Mouse (Mus musculus): ENCODE measurements around the gene Snd1. TPM values are rescaled to one million over a fixed set of nuclear protein-coding genes. Genes with fewer than 3 reads are reported as not detected.

Gene Snd1
- total and polyA plus RNA-seq, 3 experiments: 97.4 to 153 (median 109) TPM

DNA sequence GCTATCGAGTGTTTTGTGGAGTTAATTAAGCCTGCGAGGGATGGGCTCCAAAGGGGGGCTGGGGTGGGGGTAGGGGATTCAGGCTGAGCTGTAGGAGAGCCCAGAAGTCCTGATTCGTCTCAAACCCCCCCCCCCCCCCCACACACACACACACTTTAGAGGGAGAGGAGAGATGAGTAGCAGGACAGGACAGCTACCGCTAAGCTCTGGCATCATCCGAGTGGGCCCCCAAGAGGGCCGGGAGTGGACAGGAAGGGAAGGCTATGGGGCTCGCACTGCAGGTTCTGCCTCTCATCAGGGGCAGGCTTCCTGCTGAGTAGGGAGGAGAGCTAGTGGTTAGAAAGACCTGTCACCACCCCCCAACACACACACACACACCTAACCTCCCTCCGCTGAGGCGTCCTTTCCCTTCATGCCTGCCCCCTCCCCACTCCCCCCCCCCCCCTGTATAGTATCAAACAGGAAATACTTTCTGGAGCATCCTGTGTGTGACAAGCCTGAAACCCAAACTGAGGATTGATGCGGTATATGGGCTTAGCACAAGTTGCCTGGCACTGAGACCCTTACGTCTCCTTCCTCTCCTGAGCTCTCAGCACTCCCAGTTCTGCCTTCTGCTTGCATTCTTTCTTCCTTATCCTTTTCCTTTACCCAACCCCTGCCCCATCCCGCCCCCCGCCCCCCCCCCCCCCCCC lies 456.8 kb downstream of the Snd1 start:
- no peak overlapping the region for H3K4me3 ChIP-seq (ENCODE audit: low read depth, low read length)
- H3K27me3 ChIP-seq (ENCODE audit: insufficient read depth, low read length): peaks cover 6% of the 10 kb centered on the region
- H3K36me3 ChIP-seq (replicated peaks): no peaks in the 10 kb centered on the region
- no peaks in the 10 kb centered on the region for H3K4me1 ChIP-seq (ENCODE audit: insufficient read depth, low read depth, low read length)
- ATAC-seq (ENCODE audit: extremely low read depth, insufficient number of reproducible peaks, low FRiP score, poor library complexity, severe bottlenecking) (no peak), DNase-seq (ENCODE audit: low spot score) (no peak)
- no peaks in the 10 kb centered on the region for H3K9me3 ChIP-seq (replicated peaks)
- TF ChIP-seq TAL1 (conservative IDR thresholded peaks at IDR 0.05; ENCODE audit: low read depth, low read length): no peak
- no peak for TF ChIP-seq CTCF (IDR thresholded peaks at IDR 0.05; ENCODE audit: low read depth, low read length)
- no peak for TF ChIP-seq POLR2AphosphoS5 (IDR thresholded peaks at IDR 0.05; ENCODE audit: insufficient replicate concordance, low read depth, low read length)
- no peak for TF ChIP-seq GATA2 (IDR thresholded peaks at IDR 0.05; ENCODE audit: borderline replicate concordance, low read depth, low read length)
- TF ChIP-seq GATA1 (IDR thresholded peaks at IDR 0.05; ENCODE audit: borderline replicate concordance, low read length): no peak

- no peaks in the 10 kb centered on the region for H3K36me3 ChIP-seq (replicated peaks)
- no peaks in the 10 kb centered on the region for H3K9me3 ChIP-seq (replicated peaks)
- DNase-seq (ENCODE audit: low spot score): no peak
- no peak overlapping the region for H3K4me3 ChIP-seq (ENCODE audit: low read depth, low read length)
- no peak for ATAC-seq (ENCODE audit: extremely low read depth, insufficient number of reproducible peaks, low FRiP score, poor library complexity, severe bottlenecking)
- TF ChIP-seq TAL1 (conservative IDR thresholded peaks at IDR 0.05; ENCODE audit: low read depth, low read length) (no peak), GATA2 (IDR thresholded peaks at IDR 0.05; ENCODE audit: borderline replicate concordance, low read depth, low read length) (no peak), CTCF (IDR thresholded peaks at IDR 0.05; ENCODE audit: low read depth, low read length) (no peak), POLR2AphosphoS5 (IDR thresholded peaks at IDR 0.05; ENCODE audit: insufficient replicate concordance, low read depth, low read length) (no peak), GATA1 (IDR thresholded peaks at IDR 0.05; ENCODE audit: borderline replicate concordance, low read length) (no peak)
- no peaks in the 10 kb centered on the region for H3K4me1 ChIP-seq (ENCODE audit: insufficient read depth, low read depth, low read length)
- H3K27me3 ChIP-seq (ENCODE audit: insufficient read depth, low read length): peaks cover 6% of the 10 kb centered on the region
These were observed 457.5 kb downstream of the Snd1 start for GRCm38 (mm10) chr6:28932328-28932937.

- H3K36me3 ChIP-seq (replicated peaks): no peaks in the 10 kb centered on the region
- no peak for ATAC-seq (ENCODE audit: extremely low read depth, insufficient number of reproducible peaks, low FRiP score, poor library complexity, severe bottlenecking)
- H3K4me1 ChIP-seq (ENCODE audit: insufficient read depth, low read depth, low read length): no peaks in the 10 kb centered on the region
- no peaks in the 10 kb centered on the region for H3K9me3 ChIP-seq (replicated peaks)
- no peak overlapping the region for H3K4me3 ChIP-seq (ENCODE audit: low read depth, low read length)
- peaks cover 6% of the 10 kb centered on the region for H3K27me3 ChIP-seq (ENCODE audit: insufficient read depth, low read length)
- no peak for DNase-seq (ENCODE audit: low spot score)
- TF ChIP-seq TAL1 (conservative IDR thresholded peaks at IDR 0.05; ENCODE audit: low read depth, low read length) (no peak), CTCF (IDR thresholded peaks at IDR 0.05; ENCODE audit: low read depth, low read length) (no peak), GATA2 (IDR thresholded peaks at IDR 0.05; ENCODE audit: borderline replicate concordance, low read depth, low read length) (no peak), POLR2AphosphoS5 (IDR thresholded peaks at IDR 0.05; ENCODE audit: insufficient replicate concordance, low read depth, low read length) (no peak), GATA1 (IDR thresholded peaks at IDR 0.05; ENCODE audit: borderline replicate concordance, low read length) (no peak)
These were observed 460.8 kb downstream of the Snd1 start for GRCm38 (mm10) chr6:28935736-28936135.

DNA sequence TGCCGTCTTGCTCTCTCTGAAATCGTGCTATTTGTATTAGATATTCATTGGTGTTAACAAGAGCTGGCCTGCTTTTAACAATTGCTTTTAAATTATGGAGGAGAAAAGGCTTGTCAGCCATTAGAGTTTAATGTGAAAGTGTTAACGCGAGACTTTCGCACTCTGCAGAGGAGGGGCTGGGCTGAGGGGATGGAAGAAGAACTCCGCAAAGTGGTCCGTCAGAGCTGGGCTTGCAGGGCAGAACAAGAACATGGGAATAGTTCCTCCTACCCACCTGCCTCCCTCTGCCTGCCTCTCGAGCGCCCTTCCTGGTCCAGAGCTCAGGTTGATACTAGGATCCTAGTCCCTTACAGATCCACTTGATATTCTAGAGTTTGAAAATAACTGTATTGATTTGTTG lies 472.3 kb downstream of the Snd1 start:
- H3K36me3 ChIP-seq (replicated peaks): no peaks in the 10 kb centered on the region
- TF ChIP-seq GATA2 (IDR thresholded peaks at IDR 0.05; ENCODE audit: borderline replicate concordance, low read depth, low read length): no peak
- TF ChIP-seq POLR2AphosphoS5 (IDR thresholded peaks at IDR 0.05; ENCODE audit: insufficient replicate concordance, low read depth, low read length): no peak
- no peak for TF ChIP-seq CTCF (IDR thresholded peaks at IDR 0.05; ENCODE audit: low read depth, low read length)
- no peak for TF ChIP-seq GATA1 (IDR thresholded peaks at IDR 0.05; ENCODE audit: borderline replicate concordance, low read length)
- no peak for TF ChIP-seq TAL1 (conservative IDR thresholded peaks at IDR 0.05; ENCODE audit: low read depth, low read length)
- H3K4me3 ChIP-seq (ENCODE audit: low read depth, low read length): no peak overlapping the region
- H3K27me3 ChIP-seq (ENCODE audit: insufficient read depth, low read length): peaks cover 6% of the 10 kb centered on the region
- no peaks in the 10 kb centered on the region for H3K9me3 ChIP-seq (replicated peaks)
- DNase-seq (ENCODE audit: low spot score) (no peak), ATAC-seq (ENCODE audit: extremely low read depth, insufficient number of reproducible peaks, low FRiP score, poor library complexity, severe bottlenecking) (no peak)
- no peaks in the 10 kb centered on the region for H3K4me1 ChIP-seq (ENCODE audit: insufficient read depth, low read depth, low read length)

GRCm38 (mm10) chr6:28949269-28949668 lies 474.3 kb downstream of the Snd1 start:
- Histone ChIP-seq H3K27me3 (ENCODE audit: insufficient read depth, low read length) (peaks cover 6% of the 10 kb centered on the region), H3K36me3 (replicated peaks) (no peaks in the 10 kb centered on the region), H3K4me3 (ENCODE audit: low read depth, low read length) (no peak overlapping the region), H3K9me3 (replicated peaks) (no peaks in the 10 kb centered on the region), H3K4me1 (ENCODE audit: insufficient read depth, low read depth, low read length) (no peaks in the 10 kb centered on the region)
- DNase-seq (ENCODE audit: low spot score) (peak; percentile 60), ATAC-seq (ENCODE audit: extremely low read depth, insufficient number of reproducible peaks, low FRiP score, poor library complexity, severe bottlenecking) (no peak)
- TF ChIP-seq GATA2 (IDR thresholded peaks at IDR 0.05; ENCODE audit: borderline replicate concordance, low read depth, low read length) (no peak), CTCF (IDR thresholded peaks at IDR 0.05; ENCODE audit: low read depth, low read length) (peak; percentile 89)

- no peak overlapping the region for H3K4me3 ChIP-seq (ENCODE audit: low read depth, low read length)
- no peaks in the 10 kb centered on the region for H3K36me3 ChIP-seq (replicated peaks)
- H3K9me3 ChIP-seq (replicated peaks): no peaks in the 10 kb centered on the region
- TF ChIP-seq CTCF (IDR thresholded peaks at IDR 0.05; ENCODE audit: low read depth, low read length) (peak; percentile 74), GATA2 (IDR thresholded peaks at IDR 0.05; ENCODE audit: borderline replicate concordance, low read depth, low read length) (no peak)
- no peaks in the 10 kb centered on the region for H3K4me1 ChIP-seq (ENCODE audit: insufficient read depth, low read depth, low read length)
- no peak for ATAC-seq (ENCODE audit: extremely low read depth, insufficient number of reproducible peaks, low FRiP score, poor library complexity, severe bottlenecking)
- H3K27me3 ChIP-seq (ENCODE audit: insufficient read depth, low read length): peaks cover 6% of the 10 kb centered on the region; the same call in 1 of the 2 replicates
- DNase-seq (ENCODE audit: low spot score): no peak
These were observed 480.6 kb downstream of the Snd1 start for GRCm38 (mm10) chr6:28955581-28955980.

All from G1E (cell line).